Mouse (Mus musculus) hindbrain, embryonic 11.5 days (tissue): Measurements from ENCODE around the gene Gm20388. TPM values are rescaled to one million over a fixed set of nuclear protein-coding genes. Genes with fewer than 3 reads are reported as not detected.

Source experiments
- ATAC-seq: fragments of 200-750 bp; cut with Nextera tagmentation; 2 replicates; pipeline ENCODE4 v1.8.0; 2017; ENCODE audit warnings: mild to moderate bottlenecking, moderate TSS enrichment, moderate library complexity; ENCODE audit not compliant: low FRiP score
- DNase-seq: peaks from one replicate; pipeline ENCODE4 v3.0.0-alpha.2; 2015; ENCODE audit warnings: low spot score
- H3K27ac ChIP-seq: fragments of 300-500 bp; sonication (generic); 2 replicates; pipeline ENCODE4 v1.5.1; 2014; ENCODE audit warnings: mild to moderate bottlenecking, low read depth, low read length
- H3K27me3 ChIP-seq: fragments of 300-500 bp; sonication (generic); 2 replicates; pipeline ENCODE4 v1.6.1; 2014; ENCODE audit warnings: mild to moderate bottlenecking, low read length, moderate library complexity, mixed read lengths; ENCODE audit not compliant: control insufficient read depth, insufficient read depth
- H3K36me3 ChIP-seq: fragments of 300-500 bp; sonication (generic); 2 replicates; pipeline ENCODE4 v1.6.1; 2014; ENCODE audit warnings: mild to moderate bottlenecking, low read length, moderate library complexity, mixed read lengths; ENCODE audit not compliant: control insufficient read depth, insufficient read depth
- H3K4me1 ChIP-seq: fragments of 300-500 bp; sonication (generic); replicated peaks from 2 replicates; pipeline ENCODE4 v1.6.1; 2014; ENCODE audit warnings: low read length, mixed read lengths; ENCODE audit not compliant: control insufficient read depth, insufficient read depth
- H3K4me2 ChIP-seq: fragments of 300-500 bp; sonication (generic); replicated peaks from 2 replicates; pipeline ENCODE4 v1.6.1; 2014; ENCODE audit warnings: mild to moderate bottlenecking, low read depth, low read length
- H3K4me3 ChIP-seq: fragments of 300-500 bp; sonication (generic); 2 replicates; pipeline ENCODE4 v1.5.1; 2014; ENCODE audit warnings: low read depth, low read length
- H3K9ac ChIP-seq: fragments of 300-500 bp; sonication (generic); 2 replicates; pipeline ENCODE4 v1.6.1; 2014; ENCODE audit warnings: low read depth, low read length
- H3K9me3 ChIP-seq: fragments of 300-500 bp; sonication (generic); 2 replicates; pipeline ENCODE4 v1.6.1; 2016; ENCODE audit warnings: low read length; ENCODE audit not compliant: control insufficient read depth
- WGBS: fragments of 180-500 bp; shearing (Covaris S2); extraction: QIAGEN DNeasy Blood & Tissue Kit; methylation state at CpG from one replicate; pipeline ENCODE4 v1.1.7; 2014; 5-methylcytosine and 5-hydroxymethylcytosine counted together
- polyA plus RNA-seq: library from polyadenylated mRNA; unstranded; fragments of >200 nt; fragmentation: Nextera tagmentation; extraction: Ambion mirVana; gene quantifications from 2 replicates; pipeline ENCODE4 v1.2.1, GENCODE M21; 2014

Gm20388 gene
- polyA plus RNA-seq, 1 experiment from 2014 or later, result 11.8 TPM

GRCm38 (mm10) chr8:124384336-124384735 is 4473.7 kb downstream of the Gm20388 start:
- Histone ChIP-seq H3K4me2 (no peak overlapping the region), H3K9ac (no peak overlapping the region), H3K4me3 (no peak overlapping the region), H3K27ac (no peak overlapping the region), H3K36me3 (no peaks in the 10 kb centered on the region), H3K9me3 (no peaks in the 10 kb centered on the region), H3K4me1 (no peaks in the 10 kb centered on the region), H3K27me3 (no peaks in the 10 kb centered on the region)
- DNase-seq (no peak), ATAC-seq (no peak)
- WGBS, result 93% methylated on average over 19 of the region's 19 CpGs

- Histone ChIP-seq H3K4me2 (no peak overlapping the region), H3K4me1 (no peaks in the 10 kb centered on the region), H3K36me3 (no peaks in the 10 kb centered on the region), H3K4me3 (no peak overlapping the region), H3K9ac (no peak overlapping the region), H3K27me3 (no peaks in the 10 kb centered on the region), H3K27ac (no peak overlapping the region), H3K9me3 (no peaks in the 10 kb centered on the region)
- WGBS, result 89% methylated on average over 23 of the region's 23 CpGs
- ATAC-seq (no peak), DNase-seq (no peak)
Observed at GRCm38 (mm10) chr8:124386225-124386899, 4475.7 kb downstream of the Gm20388 start.

- ATAC-seq (no peak), DNase-seq (no peak)
- Histone ChIP-seq H3K9me3 (no peaks in the 10 kb centered on the region), H3K27ac (no peak overlapping the region), H3K4me1 (no peaks in the 10 kb centered on the region), H3K36me3 (no peaks in the 10 kb centered on the region), H3K4me3 (no peak overlapping the region), H3K27me3 (no peaks in the 10 kb centered on the region), H3K4me2 (no peak overlapping the region), H3K9ac (no peak overlapping the region)
- WGBS, result 92% methylated on average over 11 of the region's 11 CpGs
Observed at GRCm38 (mm10) chr8:124389495-124389894, 4478.9 kb downstream of the Gm20388 start.

GRCm38 (mm10) chr8:124391191-124391590 is 4480.6 kb downstream of the Gm20388 start:
- Histone ChIP-seq H3K27me3 (no peaks in the 10 kb centered on the region), H3K4me3 (no peak overlapping the region), H3K27ac (no peak overlapping the region), H3K4me2 (no peak overlapping the region), H3K9ac (no peak overlapping the region), H3K4me1 (no peaks in the 10 kb centered on the region), H3K36me3 (no peaks in the 10 kb centered on the region), H3K9me3 (no peaks in the 10 kb centered on the region)
- ATAC-seq (no peak), DNase-seq (no peak)
- 95% methylated on average over 7 of the region's 7 CpGs for WGBS

- no peak overlapping the region for H3K4me2 ChIP-seq
- no peaks in the 10 kb centered on the region for H3K9me3 ChIP-seq
- no peaks in the 10 kb centered on the region for H3K27me3 ChIP-seq
- H3K27ac ChIP-seq, result no peak overlapping the region
- DNase-seq (no peak), ATAC-seq (no peak)
- H3K9ac ChIP-seq, result no peak overlapping the region
- no peaks in the 10 kb centered on the region for H3K36me3 ChIP-seq
- no peak overlapping the region for H3K4me3 ChIP-seq
- H3K4me1 ChIP-seq, result no peaks in the 10 kb centered on the region
- WGBS, result 50% methylated on average over 10 of the region's 10 CpGs
Observed at GRCm38 (mm10) chr8:124392271-124393012, 4481.8 kb downstream of the Gm20388 start.

GRCm38 (mm10) chr8:124393013-124393412 is 4482.4 kb downstream of the Gm20388 start:
- ATAC-seq (no peak), DNase-seq (no peak)
- Histone ChIP-seq H3K4me3 (no peak overlapping the region), H3K27me3 (no peaks in the 10 kb centered on the region), H3K4me2 (no peak overlapping the region), H3K9ac (no peak overlapping the region), H3K36me3 (no peaks in the 10 kb centered on the region), H3K9me3 (no peaks in the 10 kb centered on the region), H3K27ac (no peak overlapping the region), H3K4me1 (no peaks in the 10 kb centered on the region)
- WGBS, result 76% methylated on average over 5 of the region's 5 CpGs

- no peak overlapping the region for H3K4me2 ChIP-seq
- WGBS, result 80% methylated on average over 4 of the region's 4 CpGs
- DNase-seq, result no peak
- H3K9me3 ChIP-seq, result no peaks in the 10 kb centered on the region
- no peak overlapping the region for H3K27ac ChIP-seq
- no peak overlapping the region for H3K9ac ChIP-seq
- H3K4me3 ChIP-seq, result no peak overlapping the region
- H3K36me3 ChIP-seq, result no peaks in the 10 kb centered on the region
- no peaks in the 10 kb centered on the region for H3K27me3 ChIP-seq
- H3K4me1 ChIP-seq, result no peaks in the 10 kb centered on the region
- ATAC-seq, result no peak
Observed at GRCm38 (mm10) chr8:124393927-124394326, 4483.3 kb downstream of the Gm20388 start.

GRCm38 (mm10) chr8:124394951-124395350 is 4484.3 kb downstream of the Gm20388 start:
- H3K27ac ChIP-seq, result no peak overlapping the region
- H3K27me3 ChIP-seq, result no peaks in the 10 kb centered on the region
- no peak for ATAC-seq
- no peak overlapping the region for H3K4me2 ChIP-seq
- no peak overlapping the region for H3K4me3 ChIP-seq
- H3K4me1 ChIP-seq, result no peaks in the 10 kb centered on the region
- H3K9ac ChIP-seq, result no peak overlapping the region
- 88% methylated on average over 7 of the region's 7 CpGs for WGBS
- DNase-seq, result no peak
- H3K9me3 ChIP-seq, result no peaks in the 10 kb centered on the region
- H3K36me3 ChIP-seq, result no peaks in the 10 kb centered on the region
